Mouse (Mus musculus): Measurements from ENCODE around the gene Agbl1.

DNA sequence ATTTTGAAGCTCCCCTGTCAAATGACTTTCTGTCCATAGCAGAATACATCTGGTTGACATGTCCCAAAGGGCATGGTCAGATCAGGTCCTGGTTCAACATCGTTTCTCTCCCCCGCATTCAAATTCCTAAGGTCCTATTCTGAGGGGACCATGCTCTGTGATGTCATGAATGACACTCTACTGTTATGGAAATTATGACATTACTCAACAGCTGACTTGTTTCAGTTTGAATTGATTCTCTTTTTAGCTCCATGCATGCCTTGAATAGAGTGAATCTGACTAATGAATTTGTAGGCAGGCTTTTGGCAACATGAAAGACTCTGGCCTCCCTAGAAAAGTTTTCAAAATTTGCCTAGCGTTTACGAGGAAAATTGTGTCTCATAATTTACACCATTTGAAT, 141.6 kb downstream of the Agbl1 start:
- no peak for TF ChIP-seq POLR2A (IDR thresholded peaks at IDR 0.05; ENCODE audit: insufficient read depth, low read length)
- TF ChIP-seq EP300 (IDR thresholded peaks at IDR 0.05; ENCODE audit: insufficient read depth, low read depth, low read length), result no peak
